Mouse (Mus musculus) gastrocnemius, adult 2 months (tissue): Measurements from ENCODE around the gene Gm973. TPM values are rescaled to one million over a fixed set of nuclear protein-coding genes. Genes with fewer than 3 reads are reported as not detected.

Source experiments
- DNase-seq: peaks from one replicate; pipeline ENCODE4 v3.0.0; 2022
- H3K27ac ChIP-seq: fragments of 200-600 bp; 2 replicates; pipeline ENCODE4 v1.8.1; 2022; ENCODE audit warnings: mild to moderate bottlenecking
- H3K4me3 ChIP-seq: fragments of 200-600 bp; 2 replicates; pipeline ENCODE4 v1.8.1; 2022; ENCODE audit warnings: mild to moderate bottlenecking, moderate library complexity
- CTCF ChIP-seq: fragments of 200-600 bp; IDR thresholded peaks from 2 replicates; pipeline ENCODE4 v1.8.1; 2022; ENCODE audit warnings: antibody characterized with exemption, mild to moderate bottlenecking, moderate library complexity
- intact Hi-C: fragments of 180-260 bp; cut with DNase I; formaldehyde crosslinking; loops from one replicate; pipeline ENCODE4 v1.15.1; 2025
- total RNA-seq, 2 experiments: library from RNA; stranded (reverse); gene quantifications; 2 replicates each; pipeline ENCODE4 v1.2.3; 2021

Gm973 gene
- total RNA-seq, 2 experiments from 2014 or later = 0.75 to 1.7 TPM

- Histone ChIP-seq H3K4me3 (no peak overlapping the region), H3K27ac (no peak overlapping the region)
- intact Hi-C loops = no loop called here
- no peak for DNase-seq
- no peak for TF ChIP-seq CTCF
Measured at GRCm38 (mm10) chr1:59673661-59674060, 157.6 kb downstream of the Gm973 start.

DNA sequence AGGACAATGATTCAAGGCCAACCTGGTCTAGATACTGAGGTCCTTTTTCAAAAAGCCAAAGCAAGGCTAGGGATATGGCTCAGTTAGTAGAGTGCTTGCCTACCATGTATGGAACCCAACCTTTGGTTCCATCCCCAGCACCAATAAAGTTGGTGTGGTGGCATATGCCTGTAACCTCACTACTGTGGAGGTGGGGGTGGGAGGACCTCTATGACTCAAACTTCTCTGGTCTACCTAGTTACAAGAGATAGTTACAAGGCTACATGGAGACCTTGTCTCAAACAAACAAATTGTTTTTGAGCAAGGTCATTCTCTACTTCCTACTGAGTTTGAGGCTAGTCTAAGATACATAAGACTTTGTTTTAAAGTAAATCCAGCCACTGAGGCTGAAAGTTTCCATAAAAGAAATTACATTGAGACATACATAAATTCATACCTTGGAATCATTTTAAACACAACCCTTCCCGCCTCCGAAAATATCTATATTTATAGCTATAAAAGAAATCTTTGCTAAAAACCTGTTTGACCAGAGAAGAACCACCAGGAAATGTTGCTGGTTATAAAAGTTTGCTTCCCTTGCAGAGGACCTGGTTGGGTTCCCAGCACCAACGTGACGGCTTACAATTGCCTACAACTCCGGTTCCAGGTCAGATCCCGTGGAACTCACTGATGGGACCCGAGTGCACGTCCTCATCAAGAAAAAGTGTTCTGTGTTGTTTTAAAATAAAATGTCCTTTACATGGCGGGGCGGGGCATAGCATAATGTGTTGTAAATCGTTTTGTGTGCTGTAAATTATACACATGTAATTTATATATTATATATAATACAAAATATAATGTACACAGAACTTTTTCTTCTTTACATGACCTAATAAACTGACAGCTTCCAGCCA is 168.1 kb downstream of the Gm973 start:
- TF ChIP-seq CTCF = no peak
- intact Hi-C loops = loop anchor here (10.0 kb wide), 2 partner anchors 199 to 411 kb away; partner anchors contain the start of genes Carf, Fzd7 and Wdr12
- Histone ChIP-seq H3K4me3 (peak overlapping the region; percentile 83), H3K27ac (peak overlapping the region; percentile 86)
- peak; percentile 36 for DNase-seq

DNA sequence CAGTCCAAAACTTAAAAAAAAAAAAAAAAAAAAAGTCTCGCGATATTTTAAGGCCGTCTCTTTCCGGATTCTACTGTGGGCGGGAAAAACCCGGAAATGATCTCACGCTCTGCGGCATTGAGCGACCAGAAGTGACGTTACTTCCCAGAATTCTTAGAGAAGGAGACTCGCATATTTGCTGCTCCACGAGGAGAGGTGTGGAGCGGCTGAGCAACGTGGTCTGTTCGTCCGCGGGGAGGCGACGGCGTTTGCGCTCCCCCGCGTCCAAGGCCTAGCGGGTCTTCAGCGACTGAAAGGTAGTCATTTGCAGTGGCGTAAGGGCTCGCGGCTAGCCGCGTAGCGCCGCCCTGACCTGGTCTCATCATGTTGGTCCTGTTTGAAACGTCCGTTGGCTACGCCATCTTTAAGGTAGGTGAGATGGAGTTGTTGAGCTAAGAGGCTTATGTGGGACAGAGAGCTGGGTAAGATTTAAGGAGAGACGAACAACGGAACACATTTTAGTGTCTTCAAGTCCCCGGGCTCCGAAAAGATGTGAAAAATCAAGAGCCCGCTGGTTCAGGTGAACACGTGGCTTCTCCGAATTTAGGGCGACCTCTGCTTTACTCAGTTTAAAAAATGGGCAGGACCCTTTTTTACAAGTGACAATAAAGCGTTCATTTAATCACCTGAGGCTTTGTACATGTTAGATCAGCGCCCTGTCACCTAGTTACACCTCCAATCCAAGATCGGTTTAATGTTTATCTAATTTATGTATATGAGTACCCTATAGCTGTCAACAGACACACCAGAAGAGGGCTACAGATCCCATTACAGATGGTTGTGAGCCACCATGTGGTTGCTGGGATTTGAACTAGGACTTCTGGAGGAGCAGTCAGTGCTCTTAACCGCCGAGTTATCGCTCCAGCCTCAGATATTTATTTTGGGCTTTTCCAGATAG is 169.0 kb downstream of the Gm973 start, which contains the start of gene Nop58:
Gene Nop58 (plus strand): TSS at position 153 of the 937 bp plus-strand sequence.
- intact Hi-C loops = loop anchor here (10.0 kb wide), 2 partner anchors 200 to 410 kb away; partner anchors contain the start of genes Carf, Fzd7 and Wdr12
- H3K27ac ChIP-seq = peak within 1 kb of the TSS; percentile 86
- peak; percentile 88 for DNase-seq
- no peak for TF ChIP-seq CTCF
- H3K4me3 ChIP-seq = peak within 1 kb of the TSS; percentile 83

Other genes starting within 250 kb of the Gm973 start
- gene Fzd7, start 33.8 kb upstream of the Gm973 start, total RNA-seq = 10 to 100 TPM; 21.6 to 42.4 TPM
- gene Sumo1, start 154.6 kb downstream of the Gm973 start, total RNA-seq = 10 to 100 TPM; 50.3 to 69.0 TPM
- gene Nop58, start 168.7 kb downstream of the Gm973 start, total RNA-seq = 10 to 100 TPM; 25.8 to 28.6 TPM
- gene Bmpr2, start 247.1 kb downstream of the Gm973 start, total RNA-seq = 10 to 100 TPM; 46.8 to 47.8 TPM